Mouse (Mus musculus) gastrocnemius, postnatal 10 days (tissue): Measurements from ENCODE around the gene Gm29776. TPM values are rescaled to one million over a fixed set of nuclear protein-coding genes. Genes with fewer than 3 reads are reported as not detected.

Experiments
- DNase-seq: peaks from one replicate; pipeline ENCODE4 v3.0.0; 2021; ENCODE audit warnings: mixed read lengths
- long read RNA-seq, 2 experiments: library from polyadenylated mRNA; stranded (forward); transcript quantifications; one replicate each; pipeline ENCODE4 v2.0.0; 2021
- total RNA-seq, 2 experiments: library from RNA; stranded (reverse); gene quantifications; 2 replicates each; pipeline ENCODE4 v1.2.3; 2021

Gm29776 gene
- total RNA-seq: not detected
- long read RNA-seq, experiment 1: 0 reads
- long read RNA-seq, experiment 2: 0 reads

- DNase-seq: no peak
These were observed at the start of gene Gm29776 for GRCm38 (mm10) chr14:54698733-54699132. TSS of gene Gm29776 (minus strand) at chr14:54698833.

GRCm38 (mm10) chr14:54746038-54746437, 47.4 kb upstream of the Gm29776 start:
- DNase-seq: no peak

- no peak for DNase-seq
These were observed 45.8 kb upstream of the Gm29776 start for GRCm38 (mm10) chr14:54744473-54744872.

GRCm38 (mm10) chr14:54742375-54742774, 43.7 kb upstream of the Gm29776 start:
- DNase-seq: peak; percentile 36

- no peak for DNase-seq
These were observed 43.1 kb upstream of the Gm29776 start for GRCm38 (mm10) chr14:54741721-54742120.

- DNase-seq: no peak
These were observed 39.0 kb upstream of the Gm29776 start for GRCm38 (mm10) chr14:54737634-54738033.

- no peak for DNase-seq
These were observed 38.2 kb upstream of the Gm29776 start for GRCm38 (mm10) chr14:54736555-54737552.

- no peak for DNase-seq
These were observed 36.6 kb upstream of the Gm29776 start for GRCm38 (mm10) chr14:54735221-54735620.

- no peak for DNase-seq
These were observed 35.4 kb upstream of the Gm29776 start for GRCm38 (mm10) chr14:54734004-54734403.

GRCm38 (mm10) chr14:54732206-54732605, 33.6 kb upstream of the Gm29776 start:
- DNase-seq: no peak

- DNase-seq: no peak
These were observed 31.7 kb upstream of the Gm29776 start for GRCm38 (mm10) chr14:54730305-54730704.

GRCm38 (mm10) chr14:54728823-54729653, 30.4 kb upstream of the Gm29776 start:
- DNase-seq: no peak

GRCm38 (mm10) chr14:54727565-54727964, 28.9 kb upstream of the Gm29776 start:
- no peak for DNase-seq

- DNase-seq: no peak
These were observed 25.4 kb upstream of the Gm29776 start for GRCm38 (mm10) chr14:54724049-54724448.

GRCm38 (mm10) chr14:54721711-54722110, 23.1 kb upstream of the Gm29776 start:
- DNase-seq: no peak

GRCm38 (mm10) chr14:54720654-54721350, 22.2 kb upstream of the Gm29776 start:
- DNase-seq: peak; percentile 35

- no peak for DNase-seq
These were observed 21.4 kb upstream of the Gm29776 start for GRCm38 (mm10) chr14:54720041-54720440.

- DNase-seq: no peak
These were observed 16.8 kb upstream of the Gm29776 start for GRCm38 (mm10) chr14:54715402-54715801.

- DNase-seq: no peak
These were observed 16.0 kb upstream of the Gm29776 start for GRCm38 (mm10) chr14:54714617-54715081.

GRCm38 (mm10) chr14:54714121-54714520, 15.5 kb upstream of the Gm29776 start:
- peak; percentile 44 for DNase-seq

- no peak for DNase-seq
These were observed 14.2 kb upstream of the Gm29776 start for GRCm38 (mm10) chr14:54712861-54713260.

- DNase-seq: no peak
These were observed 13.4 kb upstream of the Gm29776 start, which contains the start of gene Cebpe for GRCm38 (mm10) chr14:54712074-54712473. TSS of gene Cebpe (minus strand) at chr14:54712174.
